Mouse (Mus musculus) layer of hippocampus, postnatal 25 days (tissue): ENCODE results near the gene Ror2. TPM values are rescaled to one million over a fixed set of nuclear protein-coding genes. Genes with fewer than 3 reads are reported as not detected.
A peak's percentile ranks its signal among the peaks of the same experiment; 100 is the strongest.

Experiments used
- DNase-seq, 2 experiments: peaks; one replicate each; pipeline ENCODE4 v3.0.0; 2022; ENCODE audit warnings: mixed read lengths in 2 of 2, low spot score in 1 of 2; ENCODE audit errors: extremely low spot score in 1 of 2
- total RNA-seq, 2 experiments: library from RNA; stranded (reverse); gene quantifications; 2 replicates each; pipeline ENCODE4 v1.2.3; 2021

Gene Ror2
- total RNA-seq, 2 experiments from 2014 or later, result 0.86 to 1.1 TPM

DNA sequence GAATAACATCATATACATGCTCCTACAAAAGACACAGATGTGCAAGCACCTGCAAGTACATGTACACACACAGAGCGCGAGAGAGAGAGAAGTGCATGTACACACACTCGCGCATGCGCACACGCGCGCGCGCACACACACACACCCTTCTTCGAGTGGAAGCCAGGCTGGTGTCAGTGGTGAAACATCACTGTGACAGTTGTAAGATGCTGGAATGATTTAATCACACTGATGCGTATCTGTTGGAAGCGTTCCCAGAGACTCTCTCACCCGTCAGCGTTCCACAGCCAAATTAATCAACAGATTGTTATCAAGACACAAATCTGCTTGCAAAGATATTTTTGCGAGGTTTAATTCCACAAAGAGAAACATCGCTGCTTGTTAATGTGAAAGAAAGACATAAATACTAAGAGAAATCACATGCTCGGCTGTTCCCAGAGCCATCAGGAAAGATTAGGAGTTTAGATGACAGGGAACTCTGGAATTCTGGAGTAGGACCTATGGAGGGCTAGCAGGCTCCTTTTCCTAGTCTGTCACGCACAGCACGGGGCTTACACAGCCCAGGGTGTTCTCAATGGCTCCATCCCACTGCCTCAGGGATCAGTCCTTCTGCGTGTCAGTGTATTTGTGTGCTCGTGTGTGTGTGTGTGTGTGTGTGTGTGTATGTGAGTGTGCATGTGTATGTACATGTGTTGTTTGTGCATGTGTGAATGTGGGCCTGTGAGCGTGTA lies 199.2 kb downstream of the Ror2 start:
- DNase-seq, result peak in 1 of 2 experiments; percentile 19

DNA sequence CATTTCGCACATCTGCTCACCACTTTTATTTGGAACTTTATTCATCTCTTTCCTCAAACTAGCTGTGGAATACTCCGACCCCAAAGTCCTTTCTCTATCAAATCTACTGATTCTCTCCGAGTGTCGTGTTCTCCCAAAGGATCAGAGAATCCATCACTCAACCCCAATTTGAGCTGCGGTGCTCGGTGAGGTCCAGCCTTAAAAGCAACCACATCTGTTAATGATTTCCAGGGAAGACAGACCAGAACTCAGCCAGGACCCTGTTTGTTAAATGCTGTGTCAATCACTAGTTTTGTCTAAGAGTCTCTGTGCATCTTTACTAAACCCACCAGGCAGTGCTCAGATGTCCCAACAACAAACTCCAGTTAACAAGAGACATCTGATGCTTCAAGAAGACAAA lies 204.1 kb downstream of the Ror2 start:
- no peak for DNase-seq

DNA sequence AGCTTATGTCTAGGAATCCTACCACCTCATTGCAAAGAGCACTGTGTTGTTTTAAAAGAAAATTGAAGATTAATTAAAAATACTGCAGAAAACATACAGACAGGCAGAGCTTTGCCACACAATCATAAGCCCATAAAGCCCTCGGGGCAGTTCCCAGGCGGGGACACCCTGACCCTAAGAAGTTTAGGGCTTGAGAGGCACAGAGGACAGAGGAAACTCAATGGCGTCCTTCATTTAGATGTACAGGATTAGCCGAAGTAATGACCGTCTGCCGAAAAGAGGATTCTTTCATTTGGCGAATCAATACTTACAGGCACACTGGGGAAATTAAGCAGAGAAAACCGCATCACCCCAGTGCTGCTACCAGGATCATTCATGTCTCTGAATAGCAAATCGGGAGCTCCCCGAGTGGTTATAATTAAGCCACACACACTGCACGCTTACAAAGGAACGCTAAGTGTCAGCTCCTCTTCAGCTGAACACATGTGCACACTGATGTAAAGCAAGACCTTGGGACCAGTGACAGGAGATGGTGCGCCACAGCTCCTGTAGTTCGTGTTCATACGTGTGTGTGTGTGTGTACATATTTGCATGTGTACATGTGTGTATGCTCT lies 208.1 kb downstream of the Ror2 start:
- DNase-seq, result no peak

DNA sequence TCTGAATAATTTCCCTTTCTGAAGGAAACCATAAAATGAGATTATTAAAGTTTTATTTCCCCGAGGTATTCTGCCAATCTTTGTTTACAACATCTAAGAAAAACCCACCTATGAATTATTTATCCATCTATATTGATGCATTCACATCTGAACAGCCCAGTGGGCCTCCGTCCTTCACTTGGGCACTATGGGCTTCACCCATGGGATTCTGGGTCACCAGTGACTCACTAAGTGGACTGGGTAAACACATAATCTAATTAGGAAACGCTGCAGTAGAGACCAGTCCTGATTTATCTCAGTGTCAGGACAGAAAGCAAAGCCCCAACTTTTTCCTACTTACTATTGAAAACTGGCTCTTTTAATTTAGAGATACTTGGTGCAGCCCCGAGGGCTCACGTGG lies 210.9 kb downstream of the Ror2 start:
- no peak for DNase-seq

DNA sequence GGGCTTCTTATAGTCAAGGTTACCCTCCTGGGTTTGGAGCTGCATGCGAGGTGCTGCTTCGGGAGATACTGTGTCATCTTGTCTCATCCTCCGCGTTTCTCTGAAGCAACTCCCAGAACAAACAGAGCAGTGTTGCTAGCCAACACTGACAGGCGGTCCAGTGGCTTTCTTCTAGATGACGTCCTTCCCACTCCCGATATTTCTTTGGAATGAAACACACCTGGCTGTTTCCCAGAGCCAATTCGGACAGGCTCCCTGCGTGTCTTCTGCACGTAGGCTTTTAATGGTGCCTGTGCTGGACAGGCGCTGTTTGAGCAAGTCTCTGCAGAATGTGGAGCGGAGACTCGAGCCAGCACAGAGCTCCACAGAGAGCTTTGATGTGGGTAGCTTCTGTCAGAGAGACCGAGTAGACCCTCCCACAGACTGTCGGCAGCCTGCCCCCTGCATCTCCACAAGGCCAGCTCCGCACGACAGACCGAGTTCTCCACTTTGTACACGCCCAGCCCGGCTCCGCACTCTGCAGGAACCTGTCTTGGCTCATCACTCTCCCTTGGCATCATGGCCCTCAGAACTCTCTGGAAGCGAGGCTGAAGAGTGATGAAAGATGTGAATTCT lies 216.7 kb downstream of the Ror2 start:
- no peak for DNase-seq

DNA sequence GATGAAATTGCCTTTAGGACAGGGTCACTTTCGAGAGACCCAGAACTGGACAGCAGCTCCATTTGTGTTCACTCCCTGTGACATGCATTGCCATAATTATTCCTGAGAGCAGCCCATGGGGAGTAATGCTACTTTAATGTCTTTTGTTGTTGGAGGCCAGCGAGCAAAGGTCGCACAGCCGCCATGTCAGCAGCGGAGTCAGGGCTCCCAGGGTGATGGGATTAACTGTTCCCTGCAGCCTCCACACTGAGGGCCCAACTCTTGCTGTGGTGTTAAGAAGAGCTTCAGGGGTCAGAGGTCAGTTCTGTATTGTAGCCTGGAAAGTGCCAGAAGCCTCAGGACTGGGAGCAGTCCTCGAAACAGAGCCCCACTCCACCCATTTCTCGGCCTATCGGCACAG lies 217.5 kb downstream of the Ror2 start:
- no peak for DNase-seq

DNA sequence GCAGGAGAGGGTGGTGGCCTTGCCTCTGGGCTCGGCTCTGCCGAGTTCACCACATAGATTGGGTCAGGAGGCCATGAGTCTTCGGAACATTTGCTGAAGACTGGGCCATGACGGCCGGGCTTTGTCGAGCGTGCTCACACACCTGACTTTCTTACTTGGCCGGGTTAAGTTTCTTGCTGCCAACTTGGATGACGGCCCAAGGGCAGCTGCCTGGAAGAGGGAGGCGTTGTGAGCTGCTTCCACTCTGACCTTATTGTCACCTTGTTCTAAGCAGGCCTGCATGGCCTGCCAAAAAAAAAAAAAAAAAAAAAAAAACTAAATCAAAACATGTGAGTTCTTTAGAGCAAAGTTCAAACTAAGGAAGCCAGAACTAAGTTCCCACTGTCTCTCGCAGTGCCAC lies 218.0 kb downstream of the Ror2 start:
- no peak for DNase-seq

DNA sequence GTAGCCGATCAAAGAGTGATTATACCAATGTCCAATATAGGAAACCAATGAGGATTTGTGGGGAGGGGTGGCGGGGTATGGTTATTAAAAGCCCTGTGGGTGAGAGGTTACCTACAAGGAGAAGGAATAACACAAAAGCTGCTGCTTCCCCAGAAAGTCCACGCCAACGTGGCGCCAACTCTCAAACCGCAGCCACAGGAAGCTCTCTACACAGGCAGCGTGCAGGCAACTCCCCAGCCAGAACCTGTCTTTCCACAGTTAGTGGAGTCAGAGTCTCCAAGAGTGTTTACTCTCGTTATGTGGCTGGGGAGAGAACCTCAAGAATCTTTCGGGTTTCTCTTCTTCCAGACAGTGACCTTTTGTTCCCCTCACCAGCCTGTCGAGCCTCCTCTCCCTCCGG lies 220.8 kb downstream of the Ror2 start:
- DNase-seq, result no peak

DNA sequence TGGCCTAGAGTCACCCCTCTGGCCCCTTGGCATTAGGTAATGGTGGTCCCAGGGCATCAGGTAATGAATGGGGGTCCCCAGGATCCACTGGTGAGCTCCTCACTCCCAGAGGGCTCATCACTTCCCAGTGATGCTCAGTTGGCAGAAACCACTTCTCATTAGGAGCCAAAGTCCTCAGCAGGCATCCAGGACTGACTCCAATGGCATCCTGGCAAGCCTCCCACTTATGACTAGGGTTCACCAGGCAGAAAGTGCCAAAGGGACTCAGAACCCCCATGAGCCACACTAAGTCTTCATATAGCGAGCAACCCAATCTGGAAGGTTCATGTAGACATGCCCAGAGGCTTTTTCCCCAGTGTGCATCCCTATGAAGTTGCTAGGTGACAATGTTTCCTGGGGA lies 221.2 kb downstream of the Ror2 start:
- DNase-seq, result no peak

Other genes with a start within 250 kb of the Ror2 start
- 10 to 100 TPM; 30.9 TPM for gene Sptlc1, start 91.3 kb upstream of the Ror2 start, total RNA-seq
- gene Msx2, start 186.9 kb upstream of the Ror2 start, total RNA-seq, result under 1 TPM; 0.59 to 0.76 TPM